ENCODE assay signal across 9 mouse cellular contexts in genomic region chr13:97757033-97757432, GRCm38 (mm10). TPM values are rescaled to one million over a fixed set of nuclear protein-coding genes. Genes with fewer than 3 reads are reported as not detected.
DNase-seq lines count a peak whose midpoint lies in the region; ATAC-seq lines count a peak whose summit lies in the region.
"Had no signal": no experiment of that assay in that cellular context is flagged by ENCODE, and none has a peak within 500 bp of the region (broad histone marks: within the 10 kb centered on the region; RNA-seq: fewer than 3 reads in every experiment).

No protein-coding gene starts in this region.

- WGBS in forebrain, embryonic 12.5 days = 39% methylated on average over 4 of the region's 4 CpGs

- H3K27me3 ChIP-seq in forebrain, embryonic 12.5 days = no peaks in the 10 kb centered on the region

- no peak overlapping the region for H3K4me3 ChIP-seq in forebrain, embryonic 12.5 days (replicated peaks)
- H3K4me3 ChIP-seq: erythroblast, embryonic 14.5 days had no signal

- H3K9me3 ChIP-seq in forebrain, embryonic 12.5 days = no peaks in the 10 kb centered on the region

- no peaks in the 10 kb centered on the region for H3K36me3 ChIP-seq in forebrain, embryonic 12.5 days (replicated peaks)

- no peak overlapping the region for H3K9ac ChIP-seq in forebrain, embryonic 12.5 days

- peak; percentile 82; the same call in 1 of the 2 replicates for ATAC-seq in forebrain, embryonic 12.5 days (ENCODE audit: low FRiP score)
- ATAC-seq in cerebellum, adult (ENCODE audit: insufficient number of reproducible peaks, low FRiP score, low TSS enrichment) = no peak
- ATAC-seq in granulocyte monocyte progenitor cell, adult 5-6 weeks (replicated peaks; ENCODE audit: poor library complexity, severe bottlenecking) = no peak

- peak; percentile 44 to 56 for DNase-seq in left cerebral cortex, adult 18-20 months (ENCODE audit: low spot score in 2 of 2)
- DNase-seq in left cerebral cortex, adult 11 months (ENCODE audit: low spot score) = no peak
- DNase-seq in gastrocnemius, postnatal 14 days = peak; percentile 56
- peak; percentile 43 to 46 for DNase-seq in left cerebral cortex, postnatal 36 days (ENCODE audit: low spot score in 2 of 2)
- DNase-seq in thymus, postnatal 0 days (ENCODE audit: low spot score) = no peak

- no peak overlapping the region for H3K4me2 ChIP-seq in forebrain, embryonic 12.5 days

- intact Hi-C loops in gastrocnemius, postnatal 14 days (cut with DNase I; ENCODE audit: low total_unique reads) = no loop called here
- intact Hi-C loops in left cerebral cortex, postnatal 36 days (cut with DNase I) = no loop called here

- peaks cover 22% of the 10 kb centered on the region; the same call in 1 of the 2 replicates for H3K4me1 ChIP-seq in forebrain, embryonic 12.5 days

- H3K27ac ChIP-seq in forebrain, embryonic 12.5 days = peak overlapping the region; percentile 72

RNA-seq across cellular contexts. Expression of gene Gm10260, which starts 3.4 kb away (rescaled TPM):
- total RNA-seq in left cerebral cortex, adult 18-20 months (2021) = 10 to 100 TPM; 82.5 to 86.3 TPM
- polyA plus RNA-seq in forebrain, embryonic 12.5 days (2016; fragmentation: Nextera tagmentation; extraction: Ambion mirVana) = 2.4 and 3.0 TPM in 2 replicates
- total RNA-seq in gastrocnemius, postnatal 14 days (2021) = 100 to 1,000 TPM; 129 to 154 TPM
- 10 to 100 TPM; 78.4 to 87.8 TPM for total RNA-seq in left cerebral cortex, postnatal 36 days (2021)
- 6.2 and 9.8 TPM in 2 replicates for polyA plus RNA-seq in thymus, postnatal 0 days (2015; fragmentation: Nextera tagmentation; extraction: Ambion mirVana)
- total RNA-seq in granulocyte monocyte progenitor cell, adult 5-6 weeks (2014; fragmentation: Nextera tagmentation) = 17.2 and 27.7 TPM in 2 replicates
- total RNA-seq in granulocyte monocyte progenitor cell, adult 5-6 weeks (2017) = 26.3 and 38.6 TPM in 2 replicates

Comparison
In these comparisons a context has a peak if more than half of its experiments do, and no peak if none do; other contexts are left out.
1. DNase-seq: peak in left cerebral cortex, adult 18-20 months (2 of 2), gastrocnemius, postnatal 14 days (single experiment) and left cerebral cortex, postnatal 36 days (2 of 2); none in left cerebral cortex, adult 11 months (single experiment) and thymus, postnatal 0 days (single experiment).